Mouse (Mus musculus) fibroblast of lung, adult 2 months (primary cell): ENCODE measurements around the gene Nek2.

Source experiments
- DNase-seq: peaks from one replicate; pipeline ENCODE4 v3.0.0-alpha.2; 2011; ENCODE audit warnings: low read depth

Nek2 gene

GRCm38 (mm10) chr1:191821326-191822091, at the start of gene Nek2:
Gene Nek2, plus strand, starts transcription at chr1:191821444.
- DNase-seq, result peak; percentile 95

- DNase-seq, result no peak
Observed at GRCm38 (mm10) chr1:191774106-191774505, 47.1 kb upstream of the Nek2 start.

- DNase-seq, result no peak
Observed at GRCm38 (mm10) chr1:191775116-191775515, 46.1 kb upstream of the Nek2 start.

GRCm38 (mm10) chr1:191777521-191777920, 43.7 kb upstream of the Nek2 start:
- DNase-seq, result no peak

GRCm38 (mm10) chr1:191780470-191780869, 40.8 kb upstream of the Nek2 start:
- DNase-seq, result no peak

- no peak for DNase-seq
Observed at GRCm38 (mm10) chr1:191785108-191785507, 36.1 kb upstream of the Nek2 start.

- DNase-seq, result no peak
Observed at GRCm38 (mm10) chr1:191786255-191786654, 35.0 kb upstream of the Nek2 start.

GRCm38 (mm10) chr1:191787379-191787778, 33.9 kb upstream of the Nek2 start:
- DNase-seq, result no peak

GRCm38 (mm10) chr1:191792991-191793390, 28.3 kb upstream of the Nek2 start:
- no peak for DNase-seq

GRCm38 (mm10) chr1:191793888-191794532, 27.2 kb upstream of the Nek2 start:
- DNase-seq, result no peak

- DNase-seq, result no peak
Observed at GRCm38 (mm10) chr1:191796238-191796896, 24.9 kb upstream of the Nek2 start.

- no peak for DNase-seq
Observed at GRCm38 (mm10) chr1:191802093-191802819, 19.0 kb upstream of the Nek2 start.

GRCm38 (mm10) chr1:191802820-191803655, 18.2 kb upstream of the Nek2 start:
- no peak for DNase-seq

GRCm38 (mm10) chr1:191804747-191805146, 16.5 kb upstream of the Nek2 start:
- no peak for DNase-seq

- DNase-seq, result no peak
Observed at GRCm38 (mm10) chr1:191805788-191806187, 15.5 kb upstream of the Nek2 start.

GRCm38 (mm10) chr1:191806740-191807139, 14.5 kb upstream of the Nek2 start:
- DNase-seq, result no peak

GRCm38 (mm10) chr1:191807979-191808378, 13.3 kb upstream of the Nek2 start:
- no peak for DNase-seq

GRCm38 (mm10) chr1:191808688-191809223, 12.5 kb upstream of the Nek2 start:
- DNase-seq, result no peak

GRCm38 (mm10) chr1:191811774-191812173, 9.5 kb upstream of the Nek2 start:
- no peak for DNase-seq

GRCm38 (mm10) chr1:191812949-191813691, 8.1 kb upstream of the Nek2 start:
- no peak for DNase-seq
